ENCODE assay signal across 26 mouse cellular contexts in genomic region chr3:39725755-39726154, GRCm38 (mm10).
"Had no signal": no experiment of that assay in that cellular context is flagged by ENCODE, and none has a peak within 500 bp of the region (broad histone marks: within the 10 kb centered on the region; RNA-seq: fewer than 3 reads in every experiment).

No protein-coding gene starts in this region.

- DNase-seq: gastrocnemius, adult 2 months; gastrocnemius, postnatal 10 days; gastrocnemius, postnatal 25 days; heart, adult 18-20 months; heart, postnatal 10 days; heart, postnatal 4 days; kidney, adult 18-20 months; kidney, adult 9 months; kidney, postnatal 14 days; kidney, postnatal 36 days; layer of hippocampus, adult 9-11 months; layer of hippocampus, postnatal 36 days; left cerebral cortex, postnatal 4 days had no signal

- H3K27me3 ChIP-seq: heart, embryonic 12.5 days; hindbrain, embryonic 12.5 days; intestine, embryonic 15.5 days; kidney, embryonic 15.5 days; limb, embryonic 12.5 days had no signal

- H3K36me3 ChIP-seq: heart, embryonic 10.5 days; heart, embryonic 12.5 days; hindbrain, embryonic 10.5 days; hindbrain, embryonic 12.5 days; intestine, embryonic 15.5 days; kidney, embryonic 15.5 days; limb, embryonic 12.5 days had no signal

- H3K9ac ChIP-seq: heart, embryonic 12.5 days; hindbrain, embryonic 12.5 days; hindbrain, embryonic 14.5 days; intestine, embryonic 15.5 days; kidney, embryonic 15.5 days; limb, embryonic 12.5 days had no signal

- H3K27ac ChIP-seq: gastrocnemius, adult 2 months; heart, embryonic 10.5 days; hindbrain, embryonic 10.5 days; hindbrain, embryonic 12.5 days; hindbrain, embryonic 14.5 days; intestine, embryonic 15.5 days; kidney, embryonic 15.5 days; kidney, postnatal 0 days; limb, embryonic 12.5 days had no signal

- H3K4me1 ChIP-seq: heart, embryonic 10.5 days; heart, embryonic 12.5 days; hindbrain, embryonic 10.5 days; hindbrain, embryonic 12.5 days; intestine, embryonic 15.5 days; kidney, embryonic 15.5 days had no signal

- ATAC-seq: forebrain, embryonic 16.5 days; hindbrain, embryonic 16.5 days; inflammation-experienced regulatory T-cells, adult 6 months; intestine, embryonic 15.5 days; intestine, postnatal 0 days had no signal

- H3K9me3 ChIP-seq: heart, embryonic 10.5 days; heart, embryonic 12.5 days; hindbrain, embryonic 10.5 days; hindbrain, embryonic 12.5 days; intestine, embryonic 15.5 days; kidney, embryonic 15.5 days; limb, embryonic 12.5 days had no signal

- H3K4me3 ChIP-seq: gastrocnemius, adult 2 months; heart, embryonic 10.5 days; heart, embryonic 12.5 days; hindbrain, embryonic 10.5 days; hindbrain, embryonic 12.5 days; intestine, embryonic 15.5 days; kidney, embryonic 15.5 days; limb, embryonic 12.5 days had no signal

- H3K4me2 ChIP-seq: heart, embryonic 12.5 days; hindbrain, embryonic 12.5 days; hindbrain, embryonic 14.5 days; intestine, embryonic 15.5 days; kidney, embryonic 15.5 days; limb, embryonic 12.5 days had no signal
